Mouse (Mus musculus) induced T-regulatory cell, adult 2 months (primary cell): ENCODE data around the gene Tenm4.

Experiments used
- DNase-seq: peaks from one replicate; pipeline ENCODE4 v3.0.0-alpha.2; 2012; ENCODE audit warnings: low read depth

The Tenm4 gene

DNA sequence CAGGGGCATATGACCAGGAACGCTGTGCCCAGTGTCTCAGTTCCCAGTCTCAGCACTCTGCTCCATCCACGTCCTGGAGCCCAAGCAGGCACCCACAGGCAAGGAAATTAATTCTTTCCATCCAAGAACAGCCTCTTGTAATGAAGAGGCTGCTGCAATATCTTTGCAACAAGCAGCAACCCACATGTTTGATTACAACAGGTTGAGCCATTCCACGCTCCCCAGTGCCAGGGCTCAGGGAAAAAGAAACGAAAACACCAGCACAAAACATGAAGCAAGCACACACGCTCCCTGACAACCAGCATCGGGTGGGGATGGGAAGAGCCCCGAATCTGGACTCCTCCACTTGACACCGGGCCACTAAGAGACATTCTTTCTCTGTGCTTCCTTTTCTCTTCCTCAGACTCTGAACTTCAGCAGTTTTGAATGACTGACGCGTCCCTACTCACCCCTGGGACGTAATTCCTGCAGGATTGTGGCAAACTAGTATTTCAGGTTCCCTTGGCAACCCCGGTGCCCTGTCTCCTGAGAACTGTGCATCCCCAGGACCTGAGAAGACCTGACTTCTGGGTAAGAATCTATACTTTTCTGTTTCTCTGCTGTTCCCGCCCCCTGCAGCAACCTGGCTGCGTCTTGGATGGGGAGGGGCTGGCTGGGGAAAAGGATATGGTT is at the start of gene Tenm4:
TSS of gene Tenm4 (plus strand) at position 323 of the 672 bp plus-strand sequence.
- no peak for DNase-seq

DNA sequence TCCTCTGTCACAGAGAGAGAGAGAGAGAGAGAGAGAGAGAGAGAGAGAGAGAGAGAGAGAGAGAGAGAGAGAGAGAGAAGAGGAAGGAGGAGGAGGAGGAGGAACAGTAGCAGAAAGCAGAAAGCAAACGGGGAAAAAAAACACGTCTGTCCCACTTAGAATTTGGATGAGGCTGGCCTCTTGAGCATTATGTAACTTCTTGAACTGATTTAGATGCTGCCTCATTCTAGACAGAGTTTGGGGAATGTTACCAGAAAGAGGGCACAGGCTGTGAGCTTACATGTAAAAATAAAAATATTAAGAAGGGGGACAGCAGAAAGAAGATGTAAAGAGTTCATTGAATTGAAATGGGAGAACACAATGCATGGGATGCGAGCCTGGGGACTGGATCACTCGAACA is 40.3 kb upstream of the Tenm4 start:
- DNase-seq, result no peak

DNA sequence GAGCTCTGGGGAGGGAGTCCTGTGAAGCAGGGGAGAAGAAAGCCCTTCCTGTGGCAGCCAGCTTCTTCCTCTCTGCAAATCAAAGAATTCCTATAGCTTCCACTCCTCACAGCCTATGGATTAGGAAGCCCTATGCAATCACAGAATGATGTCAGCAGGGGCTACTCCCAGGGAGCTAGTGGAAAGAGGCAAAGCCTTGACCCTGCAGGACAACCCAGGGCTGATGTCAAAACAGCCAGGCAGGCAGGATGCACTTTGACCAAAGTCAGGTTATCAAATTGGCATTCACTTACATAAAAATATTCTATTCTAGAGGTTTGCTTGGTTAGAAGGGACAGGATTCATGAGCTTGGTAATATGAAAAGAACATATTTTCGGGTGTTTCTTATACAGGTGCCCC is 39.9 kb upstream of the Tenm4 start:
- no peak for DNase-seq

DNA sequence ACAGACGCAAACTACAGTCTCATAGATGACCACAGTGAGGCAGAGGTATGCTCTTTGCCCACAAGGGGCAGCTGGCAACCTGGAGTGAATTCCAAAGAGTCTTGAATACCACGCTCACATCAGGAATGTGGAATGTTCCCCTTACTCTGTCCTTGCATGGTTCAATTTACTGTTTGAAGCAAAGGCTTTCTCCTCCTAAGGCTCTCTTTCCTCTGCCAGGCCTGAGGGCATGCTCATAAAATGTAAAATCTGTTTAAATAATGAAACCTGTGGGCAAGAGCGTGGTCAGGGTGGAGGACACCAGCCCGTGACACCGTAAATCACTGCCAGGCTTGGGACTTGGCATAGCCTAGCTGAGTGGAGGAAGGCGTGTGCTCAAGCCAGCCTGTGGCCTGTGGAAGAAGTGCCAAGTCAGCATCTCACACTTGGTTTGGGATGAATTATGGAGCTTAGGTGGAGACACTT is 34.5 kb upstream of the Tenm4 start:
- no peak for DNase-seq

DNA sequence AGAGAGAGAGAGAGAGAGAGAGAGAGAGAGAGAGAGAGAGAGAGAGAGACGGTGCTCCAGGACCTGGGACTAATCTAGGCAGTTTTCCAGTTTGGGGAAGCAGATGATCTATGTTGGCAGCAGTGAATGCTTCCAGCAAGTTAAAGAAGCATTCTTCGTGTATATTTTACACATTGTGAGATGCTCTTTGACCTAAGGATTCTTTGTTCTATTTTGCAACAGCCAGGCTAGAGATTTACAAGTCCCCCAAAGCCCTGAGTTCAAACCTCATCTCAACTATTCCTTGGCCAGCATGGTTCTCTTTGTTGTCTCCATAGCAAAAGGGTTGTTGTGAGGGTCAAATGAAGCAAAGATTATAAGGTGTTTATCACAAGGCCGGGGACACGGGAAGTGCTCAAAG is 29.2 kb upstream of the Tenm4 start:
- DNase-seq, result no peak

DNA sequence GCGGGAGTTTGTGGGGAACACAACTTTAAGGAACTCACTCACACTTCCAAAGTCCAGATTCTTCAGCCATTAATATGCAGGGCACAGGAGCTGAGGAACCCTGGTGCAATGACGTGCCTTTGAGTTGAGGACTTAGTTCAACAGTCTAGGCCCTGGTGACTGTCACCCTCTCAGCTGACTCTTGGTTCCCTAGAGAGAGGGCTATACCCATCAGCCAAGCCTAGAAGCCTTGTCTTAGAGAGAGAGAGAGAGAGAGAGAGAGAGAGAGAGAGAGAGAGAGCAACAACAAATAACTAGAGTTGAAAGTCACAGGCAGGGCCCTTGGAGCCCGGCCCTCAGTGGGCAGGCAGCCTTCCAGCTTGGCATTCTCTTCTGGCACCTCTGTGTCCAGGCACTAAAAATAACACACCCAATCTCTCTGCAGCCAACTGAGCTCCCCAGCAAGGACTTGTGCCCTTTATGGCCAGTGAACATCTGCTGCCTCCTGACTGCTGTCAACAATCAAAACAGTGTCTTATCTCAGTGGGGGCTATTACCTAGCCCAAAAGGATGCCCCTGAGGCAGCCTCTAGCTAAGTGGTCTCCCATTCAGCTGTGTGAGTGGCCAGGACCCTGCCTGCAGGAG is 28.0 kb upstream of the Tenm4 start:
- no peak for DNase-seq

DNA sequence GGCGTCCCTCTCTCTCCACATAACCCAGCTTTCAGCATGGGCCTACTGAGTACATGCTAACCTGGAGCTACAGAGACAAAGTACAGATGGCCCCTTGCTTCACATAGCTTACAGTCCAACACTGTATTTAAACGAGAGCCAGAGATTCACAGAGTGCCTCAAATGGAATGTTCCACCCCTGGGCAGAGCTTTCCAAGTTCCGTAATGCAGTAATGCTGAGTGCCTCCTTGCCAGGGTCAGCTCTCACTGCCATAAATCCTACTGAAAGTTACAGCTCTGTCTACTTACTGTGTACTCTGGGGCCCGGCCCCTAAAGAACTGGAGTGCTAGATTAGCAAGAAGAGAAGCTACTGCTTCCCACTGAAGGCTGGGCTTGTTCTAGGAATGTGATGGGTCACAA is 23.6 kb upstream of the Tenm4 start:
- no peak for DNase-seq

DNA sequence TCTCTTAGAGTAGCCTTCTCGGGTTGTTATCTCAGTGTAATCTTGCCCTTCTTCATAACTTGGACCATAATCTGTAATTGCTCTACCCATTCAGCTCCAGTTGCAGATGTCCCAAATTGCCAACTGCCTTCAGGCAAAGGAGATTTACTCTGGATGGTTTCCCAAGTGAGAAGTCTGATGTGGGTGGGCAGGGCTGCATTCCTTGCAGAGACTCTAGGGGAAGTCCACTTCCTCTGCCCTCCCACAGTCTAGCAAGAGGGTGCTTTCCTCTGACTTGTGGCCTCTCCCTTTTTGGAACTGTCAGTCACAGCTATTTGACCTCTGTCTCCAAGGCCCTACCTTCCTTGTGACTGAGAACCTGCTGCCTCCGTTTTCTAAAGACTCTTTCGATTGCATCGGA is 22.9 kb upstream of the Tenm4 start:
- no peak for DNase-seq

DNA sequence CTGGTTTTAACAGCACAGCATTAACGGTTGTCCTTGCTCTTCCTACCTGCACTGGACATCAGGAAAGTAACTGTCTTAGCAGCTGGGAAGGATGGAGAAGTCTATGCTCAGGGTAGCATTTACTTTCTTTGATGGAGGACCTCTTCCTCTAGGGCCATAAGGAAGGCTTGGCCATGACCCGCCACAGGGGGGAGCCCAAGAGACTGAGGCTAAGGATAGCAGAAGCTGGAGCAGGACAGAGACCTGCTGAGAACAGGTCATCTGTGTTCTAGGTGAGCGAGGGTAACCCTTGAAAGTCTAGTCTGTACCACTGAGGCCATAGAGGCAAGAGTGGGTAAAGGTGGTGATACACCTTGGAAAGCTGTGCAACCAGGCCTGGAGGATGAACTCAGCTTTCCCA is 19.8 kb upstream of the Tenm4 start:
- DNase-seq, result no peak

DNA sequence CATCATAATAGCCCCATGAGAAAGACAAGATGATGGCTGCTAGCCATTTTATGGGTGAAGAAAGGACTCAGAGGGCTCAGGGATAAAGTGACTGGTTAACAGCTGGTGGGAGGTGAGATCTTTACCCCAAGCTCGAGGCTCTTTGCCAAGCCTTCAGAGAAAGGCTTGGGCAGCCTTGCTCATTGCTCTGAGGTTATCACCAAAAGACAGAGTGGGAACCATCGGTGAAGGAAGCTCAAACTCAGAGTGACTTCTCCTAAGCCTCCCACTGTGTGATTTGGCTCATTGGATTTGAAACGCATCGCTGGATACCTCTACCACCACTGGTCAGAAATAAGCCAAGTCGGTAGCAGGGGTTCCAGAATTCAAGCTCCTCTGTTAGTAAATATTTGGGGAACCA is 19.1 kb upstream of the Tenm4 start:
- DNase-seq, result no peak

DNA sequence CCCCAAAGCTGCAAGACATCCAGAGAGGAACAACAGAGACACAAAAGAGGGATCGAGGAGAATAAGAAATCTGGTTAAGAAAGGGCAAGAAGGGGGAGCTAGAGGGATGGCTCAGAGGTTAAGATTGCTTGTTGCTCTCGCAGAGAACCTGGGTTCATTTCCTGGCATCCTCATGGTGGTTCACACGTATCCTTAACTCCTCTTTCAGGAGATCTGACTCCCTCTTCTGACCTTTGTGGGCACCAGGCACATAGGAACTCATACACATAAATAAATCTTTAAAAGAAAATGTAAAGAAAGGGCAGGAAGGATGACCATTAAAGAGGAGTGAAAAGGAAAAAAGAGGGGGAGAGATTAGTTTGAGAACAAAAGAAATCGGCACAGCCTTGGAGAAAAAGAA is 18.6 kb upstream of the Tenm4 start:
- no peak for DNase-seq

DNA sequence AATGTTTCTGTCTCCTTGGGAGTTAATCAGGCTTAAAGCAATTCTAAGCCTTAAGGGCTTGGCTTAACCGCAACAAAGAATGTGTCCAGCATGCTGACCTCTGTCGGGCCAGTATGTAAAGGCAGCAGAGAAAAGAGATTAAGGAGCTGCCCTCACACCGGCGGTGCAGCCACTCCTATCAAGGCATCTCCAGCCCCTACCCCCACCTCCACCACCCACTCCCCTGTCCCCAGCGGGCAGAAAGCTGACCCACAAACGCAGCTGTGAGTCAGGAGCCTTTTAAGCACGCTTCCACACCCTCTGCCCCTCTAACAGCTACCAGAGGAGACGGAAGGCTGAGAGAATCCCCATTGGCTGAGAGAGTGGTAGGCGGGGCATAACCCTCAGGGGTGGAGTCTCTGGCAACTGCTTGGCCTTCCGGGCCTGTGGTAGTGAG is 18.1 kb upstream of the Tenm4 start:
- DNase-seq, result no peak

DNA sequence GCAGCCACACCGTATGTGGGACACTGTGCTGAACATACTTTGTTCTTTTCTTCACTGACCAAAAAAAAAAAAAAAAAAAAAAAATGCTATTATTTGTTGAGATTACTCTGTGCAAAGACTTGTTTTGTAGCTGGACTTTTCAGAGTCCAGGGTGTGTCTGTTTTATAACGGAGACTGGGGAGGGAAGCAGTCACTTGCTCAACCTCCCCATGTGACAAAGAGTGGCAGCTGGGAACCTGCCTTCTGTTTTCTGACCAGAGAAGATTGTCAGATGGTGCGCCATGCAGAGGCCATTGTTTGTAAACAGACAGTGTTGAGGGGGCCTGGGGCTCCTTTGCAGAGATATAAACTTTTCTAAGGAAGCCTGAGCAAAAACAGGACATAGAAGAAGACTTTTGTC is 17.0 kb upstream of the Tenm4 start:
- DNase-seq, result no peak

DNA sequence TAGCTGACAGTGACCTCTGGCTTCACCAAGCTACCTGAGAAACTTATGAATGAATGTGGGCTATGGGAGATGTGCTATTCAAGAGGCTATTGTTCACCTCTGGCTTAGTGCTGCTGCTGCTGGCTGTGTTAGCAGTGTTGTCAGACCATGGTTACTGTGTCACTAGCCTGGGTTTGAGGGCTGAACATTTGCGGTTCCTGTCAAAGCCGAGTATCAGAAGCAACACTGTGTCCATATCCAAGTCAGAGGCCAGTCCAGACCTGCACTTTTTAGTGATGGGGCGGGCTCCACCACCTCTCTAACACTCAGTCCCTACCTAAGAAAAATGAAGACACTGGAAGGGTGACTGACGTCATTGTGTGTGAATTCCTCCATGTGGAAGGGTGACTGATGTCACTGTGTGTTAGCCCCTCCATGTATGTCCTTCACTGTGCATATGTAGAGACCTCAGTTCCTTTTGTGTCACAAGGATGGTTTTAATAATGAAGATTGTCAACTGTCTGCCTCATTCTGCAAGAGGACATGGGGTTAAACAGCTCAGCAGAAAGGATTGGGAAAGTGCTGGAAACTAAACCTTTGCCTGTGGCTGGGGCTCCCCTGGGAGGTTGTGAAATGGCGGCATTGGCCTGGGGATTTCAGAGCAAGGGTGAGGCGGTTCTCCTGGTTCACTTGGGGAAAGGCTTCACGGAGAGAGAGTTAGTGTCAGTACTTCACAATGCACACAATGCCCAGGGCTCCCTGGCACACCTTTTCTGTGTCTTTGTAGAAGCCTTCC is 14.4 kb upstream of the Tenm4 start:
- no peak for DNase-seq

DNA sequence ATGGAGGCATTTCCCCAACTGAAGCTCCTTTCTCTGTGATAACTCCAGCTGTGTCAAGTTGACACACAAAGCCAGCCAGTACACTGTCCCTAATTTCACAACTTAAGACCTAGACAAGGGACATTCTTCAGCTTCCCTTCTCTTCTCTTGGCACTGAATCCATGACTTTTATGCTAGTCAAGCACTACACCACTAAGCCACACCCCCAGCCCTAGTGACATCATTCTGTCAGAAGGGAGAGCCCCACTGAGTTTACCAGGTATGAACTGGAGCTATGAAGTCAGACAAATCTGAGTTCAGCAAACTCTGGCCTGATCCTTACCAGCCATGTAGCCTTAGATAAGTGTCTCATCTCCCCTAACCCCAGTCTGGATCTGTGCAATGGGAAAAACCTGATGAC is 6.9 kb upstream of the Tenm4 start:
- DNase-seq, result no peak

DNA sequence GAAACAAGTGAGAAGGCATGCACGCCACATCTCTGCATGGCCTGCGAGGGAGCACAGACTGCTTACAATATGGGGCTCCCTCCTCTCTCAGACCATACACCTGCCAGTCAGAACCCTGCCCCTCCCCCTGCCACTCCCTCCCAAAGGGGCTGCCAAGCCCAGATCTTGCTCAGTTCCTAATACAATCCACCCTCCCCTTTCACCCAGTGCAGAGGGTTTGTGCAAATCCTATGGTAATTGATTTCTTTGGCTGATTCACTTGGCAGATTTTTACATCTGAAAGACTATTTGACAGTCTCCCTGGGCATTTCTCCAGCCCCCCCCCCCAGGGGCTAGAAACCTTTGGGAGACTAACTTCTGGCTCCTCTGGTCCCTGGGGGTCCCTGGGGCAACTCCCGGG is 2.1 kb upstream of the Tenm4 start:
- no peak for DNase-seq

DNA sequence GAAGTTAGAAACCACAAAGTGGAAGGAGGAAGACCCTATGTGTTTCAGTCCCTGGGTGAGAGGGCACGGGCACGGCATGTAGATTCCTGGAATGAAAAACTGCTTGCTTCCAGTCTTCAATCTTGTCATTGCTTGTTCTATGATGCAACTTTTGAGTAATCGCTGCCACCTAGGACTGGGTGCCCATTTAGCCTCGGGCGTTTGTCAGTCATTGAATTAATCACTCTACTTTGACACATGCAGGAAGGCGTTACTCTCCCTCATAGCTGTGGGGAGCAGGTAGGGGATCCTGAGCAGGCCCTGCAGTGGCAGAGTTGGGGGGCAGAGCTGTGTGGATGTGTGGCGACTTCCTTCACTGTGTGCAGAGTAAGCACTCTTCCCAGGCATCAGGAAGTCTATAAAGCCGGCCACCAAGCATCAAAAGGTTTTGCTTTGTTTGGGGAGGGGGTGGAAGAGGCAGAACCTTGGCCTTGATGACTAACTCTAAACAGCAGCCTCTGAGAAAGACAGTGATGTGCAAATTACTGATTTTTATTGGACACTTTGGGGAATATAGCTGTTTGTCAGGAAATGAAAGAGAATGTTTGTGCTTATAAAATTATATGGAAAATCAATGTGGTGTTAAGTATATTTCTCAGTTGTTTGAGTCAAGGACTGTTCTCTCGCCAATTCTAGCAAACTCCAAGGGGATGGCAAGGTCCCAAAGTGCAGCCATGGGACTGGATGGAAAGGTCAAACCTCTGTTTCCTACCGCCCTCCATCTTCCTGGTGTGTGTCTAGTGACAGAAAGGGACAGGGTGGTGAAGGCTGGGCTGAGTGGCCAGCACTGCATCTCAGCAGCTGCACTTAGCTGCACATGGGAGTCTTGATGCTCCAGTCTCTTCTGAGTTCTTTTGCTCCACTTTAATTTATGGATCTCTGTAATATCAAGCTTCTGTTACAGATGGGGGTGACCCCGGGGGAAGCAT is 834 bp downstream of the Tenm4 start:
- no peak for DNase-seq

DNA sequence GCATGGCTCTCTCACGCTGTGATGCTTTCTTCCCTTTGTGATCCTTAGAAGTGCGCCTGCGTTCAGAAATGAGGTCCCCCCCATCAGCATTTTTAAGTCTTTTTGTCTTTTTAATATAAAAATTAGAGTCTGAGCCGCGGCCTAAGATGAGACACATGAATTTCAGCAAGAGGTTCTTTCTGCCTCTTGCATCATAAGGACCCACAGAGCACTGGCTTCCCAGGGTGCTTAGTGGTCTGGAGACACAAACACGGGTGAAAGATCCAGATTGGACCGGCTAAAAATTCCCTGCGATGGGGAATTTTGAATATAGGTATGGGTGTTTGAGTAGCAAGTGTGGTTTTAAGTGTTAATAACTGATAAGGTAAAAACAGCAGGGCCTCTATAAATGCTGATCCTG is 5.7 kb downstream of the Tenm4 start:
- no peak for DNase-seq

DNA sequence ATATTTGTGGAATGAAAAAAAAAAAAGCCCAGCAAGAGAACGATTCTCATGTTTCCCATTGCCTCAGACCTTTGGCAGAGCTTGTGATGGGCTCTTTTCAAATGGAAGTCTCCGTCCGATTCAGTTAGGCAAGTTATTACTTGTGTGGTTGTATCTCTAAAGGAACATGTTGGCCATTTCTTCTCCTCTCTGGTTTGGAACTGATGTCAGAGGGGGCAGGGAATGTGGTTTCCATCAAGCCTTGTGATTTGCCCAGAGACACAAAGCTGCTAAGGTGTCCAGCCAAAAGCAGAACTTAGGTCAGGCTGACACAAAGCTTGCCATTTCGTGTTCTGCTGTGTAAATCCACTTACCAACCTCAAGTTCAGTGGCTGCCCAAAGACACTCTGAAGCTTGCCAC is 10.7 kb downstream of the Tenm4 start:
- DNase-seq, result no peak

DNA sequence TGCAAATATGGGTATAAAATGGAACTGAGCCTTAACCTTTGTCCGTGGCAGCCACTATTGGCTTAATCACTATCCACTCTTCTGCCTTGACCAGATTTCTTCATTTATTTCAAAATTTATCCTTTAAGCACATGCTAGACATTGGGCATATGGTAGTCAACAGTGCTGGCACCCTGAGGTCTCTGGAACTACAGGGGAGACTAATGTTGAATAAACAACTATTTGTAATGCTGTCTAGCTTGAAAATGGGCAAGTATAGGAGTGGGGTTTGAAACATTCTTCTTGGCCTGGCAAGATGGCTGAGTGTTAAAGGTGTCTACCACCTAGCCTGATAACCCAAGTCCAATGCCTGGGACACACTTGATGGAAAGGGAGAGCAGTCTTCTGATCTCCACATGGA is 12.1 kb downstream of the Tenm4 start:
- no peak for DNase-seq

DNA sequence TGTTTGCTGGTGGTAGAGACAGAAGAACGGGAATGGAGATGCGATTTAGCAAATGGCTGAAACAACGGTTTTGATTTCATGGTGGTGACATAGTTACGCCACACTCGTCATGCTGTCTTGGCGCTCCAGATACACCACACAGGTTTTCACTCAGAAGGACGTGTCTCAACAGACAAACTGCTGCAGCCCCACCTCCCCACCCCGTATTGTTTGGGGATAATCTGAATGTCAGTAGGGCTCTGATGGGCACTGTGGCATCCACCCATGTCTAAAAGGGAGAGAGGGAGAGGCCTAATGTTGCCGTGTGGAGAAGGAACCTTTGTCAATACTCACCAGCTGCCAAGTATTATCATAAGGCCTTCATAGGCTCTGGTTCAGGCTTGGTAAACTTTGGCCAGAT is 14.4 kb downstream of the Tenm4 start:
- no peak for DNase-seq
